Mouse (Mus musculus): ENCODE data around the gene Ptprm.

Ptprm gene

GRCm38 (mm10) chr17:67215326-67215725 is 138.9 kb downstream of the Ptprm start:
- DNase-seq (ENCODE audit: low read depth): no peak

- DNase-seq (ENCODE audit: low read depth): no peak
Measured at GRCm38 (mm10) chr17:67213711-67214110, 140.5 kb downstream of the Ptprm start.

GRCm38 (mm10) chr17:67209676-67210344 is 144.4 kb downstream of the Ptprm start:
- no peak for DNase-seq (ENCODE audit: low read depth)

GRCm38 (mm10) chr17:67208600-67208999 is 145.7 kb downstream of the Ptprm start:
- DNase-seq (ENCODE audit: low read depth): no peak

GRCm38 (mm10) chr17:67206984-67207383 is 147.3 kb downstream of the Ptprm start:
- no peak for DNase-seq (ENCODE audit: low read depth)

GRCm38 (mm10) chr17:67201151-67201550 is 153.1 kb downstream of the Ptprm start:
- no peak for DNase-seq (ENCODE audit: low read depth)

GRCm38 (mm10) chr17:67193728-67194127 is 160.5 kb downstream of the Ptprm start:
- DNase-seq (ENCODE audit: low read depth): no peak

- DNase-seq (ENCODE audit: low read depth): no peak
Measured at GRCm38 (mm10) chr17:67188514-67188913, 165.7 kb downstream of the Ptprm start.

GRCm38 (mm10) chr17:67186879-67187278 is 167.4 kb downstream of the Ptprm start:
- DNase-seq (ENCODE audit: low read depth): no peak

- no peak for DNase-seq (ENCODE audit: low read depth)
Measured at GRCm38 (mm10) chr17:67185942-67186341, 168.3 kb downstream of the Ptprm start.

GRCm38 (mm10) chr17:67179446-67179845 is 174.8 kb downstream of the Ptprm start:
- no peak for DNase-seq (ENCODE audit: low read depth)

GRCm38 (mm10) chr17:67178686-67179265 is 175.5 kb downstream of the Ptprm start:
- no peak for DNase-seq (ENCODE audit: low read depth)

GRCm38 (mm10) chr17:67175836-67176235 is 178.4 kb downstream of the Ptprm start:
- no peak for DNase-seq (ENCODE audit: low read depth)

GRCm38 (mm10) chr17:67171353-67171752 is 182.9 kb downstream of the Ptprm start:
- DNase-seq (ENCODE audit: low read depth): no peak

GRCm38 (mm10) chr17:67170696-67171095 is 183.6 kb downstream of the Ptprm start:
- DNase-seq (ENCODE audit: low read depth): no peak

GRCm38 (mm10) chr17:67165876-67166275 is 188.4 kb downstream of the Ptprm start:
- no peak for DNase-seq (ENCODE audit: low read depth)

- DNase-seq (ENCODE audit: low read depth): no peak
Measured at GRCm38 (mm10) chr17:67159611-67160010, 194.6 kb downstream of the Ptprm start.

GRCm38 (mm10) chr17:67157089-67157752 is 197.0 kb downstream of the Ptprm start:
- DNase-seq (ENCODE audit: low read depth): no peak

GRCm38 (mm10) chr17:67152218-67152617 is 202.0 kb downstream of the Ptprm start:
- DNase-seq (ENCODE audit: low read depth): no peak

GRCm38 (mm10) chr17:67150441-67150840 is 203.8 kb downstream of the Ptprm start:
- no peak for DNase-seq (ENCODE audit: low read depth)

- no peak for DNase-seq (ENCODE audit: low read depth)
Measured at GRCm38 (mm10) chr17:67142183-67142756, 212.0 kb downstream of the Ptprm start.

- peak; percentile 1 for DNase-seq (ENCODE audit: low read depth)
Measured at GRCm38 (mm10) chr17:67140502-67140901, 213.8 kb downstream of the Ptprm start.

- no peak for DNase-seq (ENCODE audit: low read depth)
Measured at GRCm38 (mm10) chr17:67138981-67139380, 215.3 kb downstream of the Ptprm start.

Measured in c-Kit-positive CD71-positive TER-119-negative erythroid progenitor cells, embryonic 14.5 days (primary cell).